Mouse (Mus musculus) gastrocnemius, postnatal 14 days (tissue): ENCODE measurements around the gene Rere. TPM values are rescaled to one million over a fixed set of nuclear protein-coding genes. Genes with fewer than 3 reads are reported as not detected.

Experiments
- DNase-seq: peaks from one replicate; pipeline ENCODE4 v3.0.0; 2021; ENCODE audit warnings: mixed read lengths
- intact Hi-C: fragments of 180-260 bp; cut with DNase I; formaldehyde crosslinking; loops from one replicate; pipeline ENCODE4 v1.15.1; 2025; ENCODE audit warnings: low total_unique reads
- total RNA-seq, 2 experiments: library from RNA; stranded (reverse); gene quantifications; 2 replicates each; pipeline ENCODE4 v1.2.3; 2021

Rere gene
- total RNA-seq, 2 experiments from 2014 or later, result 44.4 to 52.1 TPM

GRCm38 (mm10) chr4:150450081-150450691, 168.7 kb downstream of the Rere start:
- no peak for DNase-seq
- intact Hi-C loops, result no loop called here

DNA sequence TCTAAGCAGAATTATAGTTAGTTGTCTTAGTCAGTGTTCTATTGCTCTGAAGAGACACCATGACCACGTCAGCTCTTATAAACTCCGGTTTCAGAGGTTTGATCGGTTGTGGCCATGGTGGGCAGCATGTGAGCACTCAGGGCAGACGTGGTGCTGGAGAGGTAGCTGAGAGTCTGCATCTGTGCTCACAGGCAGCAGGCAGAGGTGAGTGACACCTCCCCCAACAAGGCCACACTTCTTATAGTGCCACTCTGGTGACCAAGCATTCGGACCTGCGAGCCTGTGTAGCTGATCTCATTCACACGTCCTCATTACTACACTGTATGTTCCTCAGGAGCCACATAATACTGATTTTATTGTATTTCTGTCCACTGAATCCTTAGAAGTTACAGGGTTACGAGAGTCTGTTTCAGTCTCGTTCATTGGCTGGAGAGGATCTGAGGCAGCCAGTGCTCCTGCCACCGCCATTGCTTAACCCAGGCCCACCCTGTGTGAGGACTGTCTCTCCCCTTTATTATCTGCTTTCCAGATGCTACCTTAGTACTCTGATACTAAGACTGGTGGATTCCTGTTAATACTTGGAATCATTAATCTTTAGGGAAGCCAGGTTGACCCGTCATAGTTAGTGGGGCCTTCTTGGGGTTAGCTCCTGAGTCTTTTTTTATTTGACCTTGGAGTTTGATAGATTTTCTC, 170.9 kb downstream of the Rere start:
- no peak for DNase-seq
- intact Hi-C loops, result no loop called here

GRCm38 (mm10) chr4:150454571-150455306, 173.3 kb downstream of the Rere start:
- intact Hi-C loops, result no loop called here
- no peak for DNase-seq

DNA sequence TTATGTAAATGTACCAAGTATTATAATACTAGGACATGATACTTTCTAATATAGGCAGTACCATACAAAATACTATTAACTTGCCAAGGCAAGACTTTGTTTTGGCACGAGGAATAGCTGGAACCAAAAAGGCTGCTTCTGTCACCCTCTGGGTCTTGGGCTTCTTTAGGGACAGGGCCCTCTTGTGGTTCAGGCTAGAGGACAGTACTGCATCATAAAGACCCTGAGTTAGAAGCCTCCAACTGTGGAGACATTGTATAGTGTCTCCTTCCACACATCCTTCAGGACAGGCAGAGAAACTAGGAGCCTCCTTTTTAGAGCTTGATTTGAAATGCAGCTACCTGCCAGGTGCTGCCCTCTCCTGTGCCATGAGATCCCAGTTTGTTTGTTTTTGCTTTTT, 174.3 kb downstream of the Rere start:
- intact Hi-C loops, result no loop called here
- no peak for DNase-seq

- DNase-seq, result no peak
Measured at GRCm38 (mm10) chr4:150456452-150456851, 175.0 kb downstream of the Rere start.

DNA sequence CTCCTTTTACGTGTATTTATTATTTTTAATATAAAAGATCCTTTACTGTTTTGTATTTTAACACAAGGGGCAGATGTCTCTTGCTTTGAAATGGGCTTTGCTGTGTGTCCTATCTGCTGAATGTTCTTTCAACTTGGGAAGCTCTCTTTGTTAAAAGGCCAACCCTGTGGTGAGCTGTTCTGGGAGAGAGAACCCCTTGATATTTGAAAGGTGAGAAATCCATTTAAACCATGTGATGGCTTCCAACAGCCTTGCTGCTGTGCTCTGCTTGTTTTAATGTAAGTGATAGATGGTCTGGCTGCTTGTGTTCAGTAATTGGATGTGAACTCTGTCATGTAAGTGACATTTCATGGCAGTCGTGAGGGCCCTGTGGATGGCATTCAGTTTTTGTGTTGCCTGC, 175.4 kb downstream of the Rere start:
- DNase-seq, result no peak
- intact Hi-C loops, result no loop called here

More at GRCm38 (mm10) chr4:150456452-150456851, 175.0 kb downstream of the Rere start:
- intact Hi-C loops, result no loop called here

GRCm38 (mm10) chr4:150457353-150457752, 175.9 kb downstream of the Rere start:
- no peak for DNase-seq
- intact Hi-C loops, result no loop called here

DNA sequence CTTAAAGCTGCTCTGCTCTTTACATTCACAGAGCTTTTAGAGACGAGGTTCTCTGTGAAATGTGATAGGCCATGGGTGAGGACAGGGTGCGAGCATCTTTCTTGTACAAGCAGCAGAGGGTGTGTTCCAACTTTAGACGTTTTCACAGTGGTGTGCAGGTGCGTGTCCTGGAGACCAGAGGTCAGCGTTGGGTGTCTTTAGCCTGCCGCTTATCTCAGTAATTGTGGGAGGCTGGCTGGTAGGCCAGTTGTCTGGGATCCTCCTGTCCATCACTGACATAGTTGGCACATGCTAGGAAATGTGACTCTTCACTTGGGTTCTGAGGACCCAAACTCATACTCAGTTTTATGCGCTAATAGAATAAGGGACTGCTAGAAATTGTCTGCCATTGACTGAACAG, 176.3 kb downstream of the Rere start:
- intact Hi-C loops, result no loop called here
- DNase-seq, result no peak

DNA sequence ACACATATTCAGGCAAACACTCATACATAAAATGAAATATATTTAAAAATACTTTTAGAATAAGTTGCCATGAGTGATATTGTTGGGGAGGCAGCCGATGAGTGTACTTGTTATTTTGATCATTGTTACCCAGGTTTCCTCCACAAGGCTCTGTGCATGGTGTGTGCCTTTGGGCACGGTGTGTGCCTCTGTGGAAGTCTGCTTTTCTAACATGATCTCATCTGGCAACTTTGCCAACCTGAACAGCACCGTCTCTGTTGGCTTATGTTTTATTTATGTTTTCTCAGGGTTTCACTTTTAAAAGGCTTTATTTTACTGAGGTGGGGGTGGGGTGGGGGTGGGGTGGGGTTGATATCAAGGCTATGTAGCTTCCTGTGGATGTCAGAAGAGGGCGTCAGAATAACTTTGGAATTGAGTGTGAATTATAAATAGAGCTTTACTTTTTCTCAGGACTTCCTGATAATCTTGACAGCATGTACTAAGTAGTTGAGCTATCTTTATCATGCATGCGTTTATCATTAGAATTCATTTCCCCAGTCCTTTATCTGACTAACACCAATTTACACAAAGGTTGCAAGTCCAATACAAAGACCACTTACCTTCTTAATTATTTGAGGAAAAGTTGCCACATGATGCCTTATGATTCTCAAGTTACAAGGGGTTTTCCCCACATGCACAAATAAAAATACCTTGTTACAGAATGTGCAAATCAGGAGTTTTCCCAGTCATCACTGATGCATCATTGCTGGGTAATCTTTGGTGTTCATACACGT, 177.8 kb downstream of the Rere start:
- intact Hi-C loops, result no loop called here
- DNase-seq, result no peak

DNA sequence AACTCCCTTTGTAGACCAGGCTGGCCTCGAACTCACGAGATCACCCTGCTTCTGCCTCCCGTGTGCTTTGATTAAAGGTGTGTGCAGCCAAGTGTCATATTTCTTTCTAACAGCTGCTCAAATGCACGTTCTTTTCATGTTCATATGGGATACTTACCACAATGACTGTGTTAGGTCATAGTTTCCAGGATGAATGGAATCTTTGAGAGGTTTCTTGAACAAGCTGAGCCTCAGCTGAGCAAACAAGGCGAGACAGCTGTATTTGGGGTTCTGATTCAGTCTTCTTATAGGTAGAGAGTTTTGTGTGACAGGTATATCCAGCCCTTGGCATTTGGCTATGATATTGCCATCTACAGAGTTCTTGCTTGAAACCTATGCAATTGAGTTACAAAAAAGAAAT, 179.0 kb downstream of the Rere start:
- intact Hi-C loops, result loop anchor here (5.0 kb wide), 1 partner anchor 203 kb away; no protein-coding TSS in a partner anchor
- no peak for DNase-seq

- intact Hi-C loops, result loop anchor here (5.0 kb wide), 1 partner anchor 204 kb away; no protein-coding TSS in a partner anchor
- no peak for DNase-seq
Measured at GRCm38 (mm10) chr4:150461011-150461410, 179.6 kb downstream of the Rere start.

GRCm38 (mm10) chr4:150461427-150462189, 180.2 kb downstream of the Rere start:
- intact Hi-C loops, result loop anchor here (5.0 kb wide), 1 partner anchor 204 kb away; no protein-coding TSS in a partner anchor
- no peak for DNase-seq

DNA sequence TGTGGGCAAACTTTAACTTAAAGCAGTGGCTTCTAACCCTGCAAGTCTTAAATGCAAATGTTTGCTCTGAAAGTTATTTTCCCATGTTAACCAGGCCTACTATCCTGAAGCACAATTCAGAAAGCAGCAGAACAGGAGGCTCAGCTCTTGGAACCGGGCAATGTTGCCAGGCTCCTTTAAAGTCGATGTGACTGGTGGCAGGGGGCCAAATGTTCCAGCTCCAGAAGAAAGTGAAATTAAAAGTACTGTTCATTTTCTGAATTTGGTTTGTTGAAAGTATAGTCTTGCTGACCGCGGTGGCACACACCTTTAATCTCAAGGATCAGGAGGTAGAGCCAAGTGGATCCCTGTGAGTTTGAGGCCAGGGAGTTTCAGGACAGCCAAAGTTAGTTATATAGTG, 180.9 kb downstream of the Rere start:
- DNase-seq, result peak; percentile 56
- intact Hi-C loops, result loop anchor here (5.0 kb wide), 1 partner anchor 205 kb away; no protein-coding TSS in a partner anchor

DNA sequence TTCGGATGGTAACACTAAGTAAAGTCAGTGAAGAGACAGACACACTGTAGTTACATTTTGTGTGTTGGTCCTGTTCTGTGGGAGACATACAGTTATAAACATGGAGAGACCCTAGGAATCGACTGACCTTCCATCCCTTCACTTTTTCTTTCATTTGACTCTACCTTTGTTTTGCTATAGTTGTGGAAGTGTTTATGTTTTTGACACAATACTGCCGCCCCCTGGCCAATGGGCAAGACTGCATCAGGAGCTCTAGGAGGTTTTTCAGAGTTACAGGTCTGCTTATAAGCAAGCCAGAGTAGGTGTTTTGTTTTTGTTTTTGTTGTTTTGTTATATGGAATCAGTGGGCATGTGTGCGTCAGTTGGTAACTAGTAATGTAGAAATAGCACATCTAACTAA, 184.3 kb downstream of the Rere start:
- intact Hi-C loops, result loop anchor here (5.0 kb wide), 1 partner anchor 118 kb away; no protein-coding TSS in a partner anchor
- DNase-seq, result peak; percentile 42

GRCm38 (mm10) chr4:150469274-150469673, 187.8 kb downstream of the Rere start:
- intact Hi-C loops, result loop anchor here (5.0 kb wide), 1 partner anchor 122 kb away; no protein-coding TSS in a partner anchor
- DNase-seq, result no peak

DNA sequence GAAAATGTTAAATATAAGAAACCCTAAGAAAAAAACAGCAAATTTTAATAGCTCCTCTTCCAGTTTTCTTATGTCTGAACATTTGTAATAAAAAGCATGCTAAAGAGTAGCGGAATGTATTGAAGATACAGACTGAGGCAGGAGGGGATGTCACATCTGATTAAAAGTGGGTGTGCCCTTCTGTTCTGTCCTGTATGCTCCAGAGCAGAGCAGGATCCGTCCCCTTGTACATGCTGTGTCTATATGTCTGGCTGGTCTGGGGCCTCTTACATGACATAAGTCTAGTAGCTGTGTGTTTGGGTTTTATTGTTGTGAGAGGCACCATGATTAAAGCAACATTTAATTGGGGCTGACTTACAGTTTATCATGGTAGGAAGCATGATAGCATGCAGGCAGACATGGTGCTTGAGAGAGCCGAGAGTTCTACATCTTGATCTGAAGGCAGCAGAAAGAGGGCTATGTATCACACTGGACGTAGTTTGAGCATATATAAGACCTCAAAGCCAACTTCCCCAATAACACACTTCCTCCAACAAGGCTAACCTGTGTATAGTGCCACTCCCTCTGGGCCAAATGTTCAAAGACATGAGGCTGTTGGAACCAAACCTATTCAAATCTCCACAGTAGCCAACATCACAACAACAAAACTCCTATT, 189.4 kb downstream of the Rere start:
- intact Hi-C loops, result loop anchor here (10.0 kb wide), 1 partner anchor 64 kb away; no protein-coding TSS in a partner anchor
- DNase-seq, result no peak

- intact Hi-C loops, result loop anchor here (10.0 kb wide), 1 partner anchor 62 kb away; no protein-coding TSS in a partner anchor
- DNase-seq, result no peak
Measured at GRCm38 (mm10) chr4:150472751-150473436, 191.4 kb downstream of the Rere start.
